Mouse (Mus musculus) skeletal muscle tissue, adult 2 months (tissue): ENCODE measurements at regions not wholly inside any gene's neighbourhood (a gene's known extent, or its start where the extent isn't known, plus 50 kb on each side); places are given as distances from the start of the nearest gene placed in this dataset.

ENCODE experiments used
- DNase-seq: peaks from one replicate; pipeline ENCODE4 v3.0.0-alpha.2; 2012; ENCODE audit warnings: low read depth, low spot score

- DNase-seq = no peak
These were observed 100.9 kb upstream of the Ankrd50 start for GRCm38 (mm10) chr3:38585509-38585908.

GRCm38 (mm10) chr3:38579781-38580180 is 95.1 kb upstream of the Ankrd50 start:
- no peak for DNase-seq

- no peak for DNase-seq
These were observed 93.4 kb upstream of the Ankrd50 start for GRCm38 (mm10) chr3:38577890-38578628.

- DNase-seq = no peak
These were observed 89.0 kb upstream of the Ankrd50 start for GRCm38 (mm10) chr3:38573594-38573993.

- DNase-seq = no peak
These were observed 87.5 kb upstream of the Ankrd50 start for GRCm38 (mm10) chr3:38572159-38572558.

GRCm38 (mm10) chr3:38571224-38571623 is 86.6 kb upstream of the Ankrd50 start:
- DNase-seq = no peak

- no peak for DNase-seq
These were observed 84.4 kb upstream of the Ankrd50 start for GRCm38 (mm10) chr3:38569001-38569400.

GRCm38 (mm10) chr3:38568596-38568975 is 83.9 kb upstream of the Ankrd50 start:
- no peak for DNase-seq

GRCm38 (mm10) chr3:38567946-38568595 is 83.4 kb upstream of the Ankrd50 start:
- no peak for DNase-seq

- no peak for DNase-seq
These were observed 81.9 kb upstream of the Ankrd50 start for GRCm38 (mm10) chr3:38566576-38566975.

- no peak for DNase-seq
These were observed 80.2 kb upstream of the Ankrd50 start for GRCm38 (mm10) chr3:38564844-38565243.

GRCm38 (mm10) chr3:38564364-38564763 is 79.7 kb upstream of the Ankrd50 start:
- DNase-seq = no peak

GRCm38 (mm10) chr3:38561186-38561585 is 76.5 kb upstream of the Ankrd50 start:
- no peak for DNase-seq

- no peak for DNase-seq
These were observed 71.3 kb upstream of the Ankrd50 start for GRCm38 (mm10) chr3:38555939-38556338.

GRCm38 (mm10) chr3:38553470-38554043 is 68.9 kb upstream of the Ankrd50 start:
- DNase-seq = no peak

- no peak for DNase-seq
These were observed 62.4 kb upstream of the Ankrd50 start for GRCm38 (mm10) chr3:38547032-38547431.

- DNase-seq = no peak
These were observed 60.9 kb upstream of the Ankrd50 start for GRCm38 (mm10) chr3:38545501-38545896.

GRCm38 (mm10) chr3:38544718-38545500 is 60.3 kb upstream of the Ankrd50 start:
- no peak for DNase-seq

- DNase-seq = no peak
These were observed 59.2 kb upstream of the Ankrd50 start for GRCm38 (mm10) chr3:38543816-38544215.

- no peak for DNase-seq
These were observed 56.7 kb upstream of the Ankrd50 start for GRCm38 (mm10) chr3:38541296-38541695.

GRCm38 (mm10) chr3:38538309-38538708 is 53.7 kb upstream of the Ankrd50 start:
- DNase-seq = no peak

- DNase-seq = no peak
These were observed 53.1 kb upstream of the Ankrd50 start for GRCm38 (mm10) chr3:38537770-38538169.
